Mouse (Mus musculus) forebrain, embryonic 14.5 days (tissue): ENCODE results near the gene Pank4. TPM values are rescaled to one million over a fixed set of nuclear protein-coding genes. Genes with fewer than 3 reads are reported as not detected.

ENCODE experiments used
- ATAC-seq: fragments of 200-750 bp; cut with Nextera tagmentation; 2 replicates; pipeline ENCODE4 v1.8.0; 2017; ENCODE audit warnings: mild to moderate bottlenecking, moderate library complexity
- DNase-seq: peaks from one replicate; pipeline ENCODE4 v3.0.0-alpha.2; 2015; ENCODE audit warnings: low spot score
- H3K27ac ChIP-seq: fragments of 300-500 bp; sonication (generic); 2 replicates; pipeline ENCODE4 v1.5.1; 2014; ENCODE audit warnings: low read depth, mild to moderate bottlenecking, control low read depth, low read length, moderate library complexity
- H3K27me3 ChIP-seq: fragments of 300-500 bp; sonication (generic); replicated peaks from 2 replicates; pipeline ENCODE4 v1.6.1; 2014; ENCODE audit warnings: low read length, control low read depth, mixed read lengths; ENCODE audit not compliant: control insufficient read depth, insufficient read depth
- H3K36me3 ChIP-seq: fragments of 300-500 bp; sonication (generic); 2 replicates; pipeline ENCODE4 v1.6.1; 2014; ENCODE audit warnings: low read length, control low read depth; ENCODE audit not compliant: control insufficient read depth, insufficient read depth
- H3K4me1 ChIP-seq: fragments of 300-500 bp; sonication (generic); 2 replicates; pipeline ENCODE4 v1.6.1; 2014; ENCODE audit warnings: antibody characterized with exemption, low read length, control low read depth; ENCODE audit not compliant: control insufficient read depth, insufficient read depth
- H3K4me2 ChIP-seq: fragments of 300-500 bp; sonication (generic); 2 replicates; pipeline ENCODE4 v1.6.1; 2014; ENCODE audit warnings: mild to moderate bottlenecking, control low read depth, low read length
- H3K4me3 ChIP-seq: fragments of 300-500 bp; sonication (generic); 2 replicates; pipeline ENCODE4 v1.5.1; 2014; ENCODE audit warnings: low read depth, low read length, control low read depth
- H3K9ac ChIP-seq: fragments of 300-500 bp; sonication (generic); 2 replicates; pipeline ENCODE4 v1.6.1; 2014; ENCODE audit warnings: mild to moderate bottlenecking, low read length, control low read depth, moderate library complexity
- H3K9me3 ChIP-seq: fragments of 300-500 bp; sonication (generic); replicated peaks from 2 replicates; pipeline ENCODE4 v1.6.1; 2016; ENCODE audit warnings: low read length, control low read depth, mixed read lengths; ENCODE audit not compliant: control insufficient read depth
- WGBS: fragments of 180-500 bp; shearing (Covaris S2); extraction: QIAGEN DNeasy Blood & Tissue Kit; methylation state at CpG from one replicate; pipeline ENCODE4 v1.1.7; 2014; 5-methylcytosine and 5-hydroxymethylcytosine counted together
- polyA plus RNA-seq: library from polyadenylated mRNA; unstranded; fragments of >200 nt; fragmentation: Nextera tagmentation; extraction: Ambion mirVana; gene quantifications from 2 replicates; pipeline ENCODE4 v1.2.1, GENCODE M21; 2014

The Pank4 gene
- polyA plus RNA-seq, 1 experiment from 2014 or later = 34.6 TPM

DNA sequence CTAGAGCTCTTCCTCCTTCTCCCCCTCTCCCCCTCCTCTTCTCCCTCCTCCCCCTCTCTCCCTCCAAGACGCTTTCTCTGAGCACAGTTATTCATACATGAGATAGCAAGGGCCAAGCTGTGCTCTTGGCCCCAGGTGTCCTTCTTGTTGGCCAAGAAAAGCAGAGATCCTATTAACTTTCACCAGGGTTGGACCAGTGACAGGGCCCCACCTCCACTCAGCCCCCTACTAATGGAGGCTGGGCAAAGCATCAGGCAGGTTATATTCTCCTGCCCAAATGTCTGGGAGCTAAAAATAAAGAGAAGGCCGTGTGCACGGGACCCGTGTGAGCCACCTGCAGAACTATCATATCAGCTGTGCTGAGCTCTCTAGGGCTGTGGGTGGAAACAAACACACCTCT, 31.0 kb downstream of the Pank4 start:
- 75% methylated on average over 4 of the region's 4 CpGs for WGBS
- DNase-seq (no peak), ATAC-seq (no peak)
- Histone ChIP-seq H3K27ac (no peak overlapping the region), H3K36me3 (no peaks in the 10 kb centered on the region), H3K9ac (no peak overlapping the region), H3K4me1 (no peaks in the 10 kb centered on the region), H3K4me2 (no peak overlapping the region), H3K27me3 (no peaks in the 10 kb centered on the region), H3K4me3 (no peak overlapping the region), H3K9me3 (no peaks in the 10 kb centered on the region)

DNA sequence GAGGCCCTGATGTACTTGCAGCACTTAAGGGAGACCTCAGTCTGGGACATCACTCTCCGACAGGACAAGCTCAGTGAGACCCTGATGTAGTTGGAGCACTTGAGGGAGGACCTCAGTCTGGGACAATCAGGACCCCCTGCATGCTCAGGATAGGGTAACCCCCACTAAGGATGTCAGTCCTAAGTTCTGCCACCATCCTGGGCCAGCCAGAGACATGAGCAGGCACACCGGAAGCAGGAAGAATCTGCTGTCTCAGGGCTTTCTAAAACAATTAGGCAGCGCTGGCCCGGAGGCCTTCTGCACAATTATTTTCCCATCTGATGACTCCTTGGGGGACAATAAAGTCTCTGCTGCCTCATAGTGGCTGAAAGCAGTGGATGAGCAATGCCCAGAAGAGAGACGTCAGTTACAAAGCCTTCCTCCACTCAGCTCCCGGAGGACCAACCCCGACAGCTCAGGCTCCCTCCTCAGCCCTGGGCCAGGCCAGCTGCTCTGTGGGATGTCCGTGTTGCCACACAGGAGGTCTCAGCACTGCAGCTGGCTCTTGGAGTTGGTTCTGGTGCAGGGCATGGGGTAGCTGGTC, 32.7 kb downstream of the Pank4 start:
- 43% methylated on average over 8 of the region's 8 CpGs for WGBS
- H3K27me3 ChIP-seq = no peaks in the 10 kb centered on the region
- no peak for ATAC-seq
- H3K4me2 ChIP-seq = no peak overlapping the region
- H3K9ac ChIP-seq = no peak overlapping the region
- no peak overlapping the region for H3K27ac ChIP-seq
- no peaks in the 10 kb centered on the region for H3K9me3 ChIP-seq
- no peaks in the 10 kb centered on the region for H3K4me1 ChIP-seq
- no peaks in the 10 kb centered on the region for H3K36me3 ChIP-seq
- no peak for DNase-seq
- no peak overlapping the region for H3K4me3 ChIP-seq

DNA sequence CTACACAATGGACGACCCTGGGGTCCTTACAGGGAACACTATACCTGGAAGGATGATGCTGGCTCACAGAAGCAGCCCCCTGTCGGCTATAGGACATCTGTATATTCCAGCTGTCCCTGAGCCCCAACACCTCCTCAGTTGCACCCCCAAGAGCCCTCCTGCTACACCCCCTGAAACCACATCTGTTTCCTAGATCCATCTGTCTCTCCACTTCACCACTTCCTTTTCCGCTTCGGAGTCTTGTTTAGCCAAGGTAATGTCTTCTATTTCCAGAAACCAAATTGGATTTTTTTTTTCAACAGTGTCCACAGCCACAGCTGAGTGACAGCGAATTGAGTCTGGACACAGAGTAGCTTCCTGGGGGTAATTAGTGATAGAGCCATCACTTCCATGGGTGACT, 35.5 kb downstream of the Pank4 start:
- 85% methylated on average over 5 of the region's 5 CpGs for WGBS
- no peaks in the 10 kb centered on the region for H3K9me3 ChIP-seq
- no peak overlapping the region for H3K4me3 ChIP-seq
- H3K27me3 ChIP-seq = no peaks in the 10 kb centered on the region
- H3K27ac ChIP-seq = no peak overlapping the region
- no peaks in the 10 kb centered on the region for H3K4me1 ChIP-seq
- DNase-seq = no peak
- no peak overlapping the region for H3K9ac ChIP-seq
- no peak for ATAC-seq
- no peak overlapping the region for H3K4me2 ChIP-seq
- no peaks in the 10 kb centered on the region for H3K36me3 ChIP-seq

DNA sequence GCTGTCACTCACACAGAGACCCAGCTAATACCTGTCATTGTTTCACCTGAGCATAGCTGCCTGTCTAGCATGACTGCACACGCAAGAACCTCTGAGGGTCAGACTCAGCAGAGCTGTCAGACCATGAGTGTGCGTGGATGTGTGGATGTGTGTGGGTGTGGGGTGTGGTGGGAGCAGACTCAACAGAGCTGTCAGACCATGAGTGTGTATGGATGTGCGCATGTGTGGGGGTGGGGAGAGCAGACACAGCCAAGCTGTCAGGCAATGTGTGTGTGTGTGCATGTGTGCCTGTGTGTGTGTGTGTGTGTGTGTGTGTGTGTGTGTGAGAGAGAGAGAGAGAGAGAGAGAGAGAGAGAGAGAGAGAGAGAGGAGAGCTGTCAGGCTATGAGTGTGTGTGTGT, 41.4 kb downstream of the Pank4 start:
- ATAC-seq = no peak
- no peak overlapping the region for H3K4me3 ChIP-seq

DNA sequence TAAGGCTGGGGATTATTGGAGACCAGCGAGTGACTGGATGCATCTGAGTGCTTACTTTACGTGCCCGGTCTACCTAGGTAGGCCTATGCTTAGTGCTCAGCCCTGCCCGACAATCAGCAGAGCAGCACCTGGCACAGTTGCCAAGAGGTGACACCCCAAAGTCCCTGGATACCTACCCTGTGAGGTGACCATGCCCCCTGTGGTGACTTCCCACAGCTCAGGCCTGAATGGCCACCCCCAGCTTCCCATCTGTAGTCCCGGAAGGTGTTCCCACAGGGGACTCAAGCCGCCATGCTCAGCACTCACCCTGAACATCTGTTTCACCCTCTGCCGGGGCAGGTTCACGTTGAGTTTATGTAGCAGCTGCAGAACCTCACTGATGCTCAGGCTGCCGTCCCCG, 42.4 kb downstream of the Pank4 start:
- DNase-seq (no peak), ATAC-seq (no peak)
- Histone ChIP-seq H3K4me1 (no peaks in the 10 kb centered on the region), H3K4me2 (no peak overlapping the region), H3K27me3 (no peaks in the 10 kb centered on the region), H3K36me3 (no peaks in the 10 kb centered on the region), H3K27ac (no peak overlapping the region), H3K9ac (no peak overlapping the region), H3K9me3 (no peaks in the 10 kb centered on the region), H3K4me3 (no peak overlapping the region)
- 75% methylated on average over 10 of the region's 10 CpGs for WGBS

More for the DNA sequence above, 41.4 kb downstream of the Pank4 start:
- no peak for DNase-seq
- Histone ChIP-seq H3K27me3 (no peaks in the 10 kb centered on the region), H3K27ac (no peak overlapping the region), H3K4me1 (no peaks in the 10 kb centered on the region), H3K9me3 (no peaks in the 10 kb centered on the region), H3K36me3 (no peaks in the 10 kb centered on the region), H3K9ac (no peak overlapping the region), H3K4me2 (no peak overlapping the region)
- 92% methylated on average over 3 of the region's 3 CpGs for WGBS

DNA sequence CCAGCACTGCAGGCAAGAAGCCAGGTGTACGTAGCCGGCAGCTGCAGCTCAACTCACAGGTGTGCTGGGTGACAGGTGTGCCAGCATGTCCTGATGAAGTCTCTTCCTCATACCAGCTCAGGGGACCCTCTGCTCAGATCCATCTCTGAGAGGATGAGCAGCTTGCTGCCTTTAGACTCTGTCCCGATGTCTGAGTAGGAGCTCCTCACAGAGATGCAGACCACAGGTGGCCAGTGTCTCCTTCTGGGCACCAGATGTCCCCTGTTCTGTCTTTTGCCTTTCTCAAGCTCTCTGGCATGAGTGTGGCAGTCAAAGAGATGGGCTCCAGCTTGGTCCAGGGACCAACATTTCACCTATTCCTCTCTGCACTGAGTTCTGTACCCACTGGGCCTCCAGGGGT, 43.7 kb downstream of the Pank4 start:
- Histone ChIP-seq H3K4me1 (no peaks in the 10 kb centered on the region), H3K9ac (no peak overlapping the region), H3K4me2 (no peak overlapping the region), H3K4me3 (no peak overlapping the region), H3K36me3 (no peaks in the 10 kb centered on the region), H3K9me3 (no peaks in the 10 kb centered on the region), H3K27me3 (no peaks in the 10 kb centered on the region), H3K27ac (no peak overlapping the region)
- WGBS = 89% methylated on average over 3 of the region's 3 CpGs
- ATAC-seq (no peak), DNase-seq (no peak)

DNA sequence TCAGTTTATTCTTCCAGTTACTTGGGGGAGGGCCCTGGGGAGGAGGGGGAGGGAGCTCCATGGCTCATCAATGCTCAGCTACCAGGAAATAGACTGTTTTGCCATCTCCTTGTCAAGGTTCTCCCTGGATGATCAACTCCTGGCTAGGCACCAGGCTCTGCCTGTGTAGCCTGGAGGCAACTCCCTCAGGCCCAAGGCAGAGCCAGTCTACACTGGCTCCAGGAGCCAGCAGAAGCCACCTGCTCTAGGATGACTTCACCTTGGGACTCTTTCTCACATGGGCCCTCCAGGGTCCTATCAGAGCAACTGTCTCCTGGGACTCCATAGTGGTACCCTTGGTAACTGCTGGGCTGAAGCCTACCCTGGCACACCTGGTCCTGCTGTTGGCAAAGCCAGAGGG, 44.2 kb downstream of the Pank4 start:
- no peak for ATAC-seq
- Histone ChIP-seq H3K9me3 (no peaks in the 10 kb centered on the region), H3K4me3 (no peak overlapping the region), H3K9ac (no peak overlapping the region), H3K27ac (no peak overlapping the region), H3K4me1 (no peaks in the 10 kb centered on the region), H3K36me3 (no peaks in the 10 kb centered on the region), H3K4me2 (no peak overlapping the region), H3K27me3 (no peaks in the 10 kb centered on the region)
- DNase-seq = no peak

DNA sequence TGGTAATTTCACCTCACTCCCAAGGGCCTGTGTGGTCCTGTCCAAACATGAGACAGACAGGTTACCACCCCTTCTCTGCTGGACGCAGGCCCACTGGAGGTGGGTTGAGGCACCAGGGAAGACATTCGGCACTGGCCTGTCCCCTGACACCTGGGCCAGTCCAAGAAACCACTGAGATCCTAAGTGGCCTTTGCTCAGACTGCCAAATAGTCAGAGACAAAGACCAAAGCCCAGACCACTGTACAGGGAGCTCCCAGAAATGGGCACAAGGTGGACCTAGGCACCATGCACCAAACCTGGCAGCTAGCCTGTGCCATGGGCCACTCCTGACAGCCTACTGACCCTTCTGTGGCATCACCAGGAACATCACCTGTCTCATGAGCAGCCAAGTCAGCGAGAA, 45.3 kb downstream of the Pank4 start:
- no peaks in the 10 kb centered on the region for H3K9me3 ChIP-seq
- WGBS = 82% methylated on average over 3 of the region's 3 CpGs
- H3K36me3 ChIP-seq = no peaks in the 10 kb centered on the region
- no peak overlapping the region for H3K27ac ChIP-seq
- H3K4me3 ChIP-seq = no peak overlapping the region
- no peaks in the 10 kb centered on the region for H3K4me1 ChIP-seq
- ATAC-seq (no peak), DNase-seq (no peak)
- no peaks in the 10 kb centered on the region for H3K27me3 ChIP-seq
- no peak overlapping the region for H3K4me2 ChIP-seq
- no peak overlapping the region for H3K9ac ChIP-seq

DNA sequence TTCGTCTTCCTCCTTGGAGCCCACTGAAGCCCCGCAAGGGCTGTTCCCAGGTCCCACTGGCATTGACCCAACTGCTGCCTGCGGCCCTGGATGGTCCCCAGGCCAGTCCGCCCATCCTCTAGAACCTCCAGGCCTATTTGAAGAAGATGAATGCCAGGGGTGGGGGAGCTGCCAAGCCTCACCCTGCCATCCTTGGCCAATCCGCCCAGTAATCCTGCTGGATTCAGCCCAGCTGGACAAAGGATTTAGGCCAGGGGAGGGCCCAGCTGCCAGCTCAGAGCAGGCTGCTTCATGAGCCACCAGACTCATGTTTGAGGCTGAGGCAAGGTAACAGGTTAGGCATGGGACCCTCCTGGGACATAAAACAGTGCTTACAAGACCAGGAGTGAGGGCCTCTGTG, 46.9 kb downstream of the Pank4 start:
- Histone ChIP-seq H3K27ac (no peak overlapping the region), H3K36me3 (no peaks in the 10 kb centered on the region), H3K27me3 (no peaks in the 10 kb centered on the region), H3K4me3 (no peak overlapping the region), H3K4me1 (no peaks in the 10 kb centered on the region), H3K9me3 (no peaks in the 10 kb centered on the region), H3K9ac (no peak overlapping the region), H3K4me2 (no peak overlapping the region)
- DNase-seq (peak; percentile 49), ATAC-seq (no peak)
- 66% methylated on average over 5 of the region's 5 CpGs for WGBS
